ENCODE assay signal across 25 mouse cellular contexts in the genomic region with DNA sequence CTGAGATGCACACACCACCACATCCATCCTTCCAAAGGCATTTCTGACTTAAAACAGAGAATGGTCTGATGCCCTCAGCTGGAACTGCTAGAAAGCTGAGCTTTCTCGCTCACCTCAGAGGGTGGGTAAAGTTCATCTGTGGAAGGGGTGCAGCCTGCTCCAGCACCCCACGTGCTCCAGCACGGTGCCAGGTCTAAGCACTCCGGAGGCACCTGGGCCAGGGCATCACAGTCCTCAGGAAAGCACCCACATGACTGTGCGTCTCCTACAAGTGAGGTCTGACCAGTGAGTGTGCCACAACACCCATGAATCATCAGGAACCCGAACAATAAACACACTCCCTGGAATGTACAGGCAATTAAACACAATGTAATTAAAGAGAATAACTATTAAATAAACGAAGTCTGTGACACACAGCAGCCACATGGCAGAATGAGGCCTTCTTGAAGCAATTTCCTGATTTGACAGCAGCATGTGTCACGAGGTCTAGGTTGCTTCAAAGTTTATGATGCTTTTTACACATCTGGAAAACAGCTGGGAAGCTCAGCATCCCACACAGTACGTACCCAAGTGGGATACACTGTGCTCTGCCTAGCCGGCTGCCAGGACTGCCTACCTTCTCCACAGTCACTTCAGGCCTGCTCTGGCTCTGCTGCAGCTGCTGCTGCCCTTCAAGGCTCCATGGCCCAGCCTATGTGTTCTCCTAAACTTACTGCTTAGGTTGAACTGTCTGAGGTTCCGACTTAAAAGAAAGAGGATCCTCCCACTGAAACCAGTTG. TPM values are rescaled to one million over a fixed set of nuclear protein-coding genes. Genes with fewer than 3 reads are reported as not detected.
DNase-seq lines count a peak whose midpoint lies in the region; ATAC-seq and TF ChIP-seq lines count a peak whose summit lies in the region.
"Had no signal": no experiment of that assay in that cellular context is flagged by ENCODE, and none has a peak within 500 bp of the region (broad histone marks: within the 10 kb centered on the region; RNA-seq: fewer than 3 reads in every experiment).

No protein-coding gene starts in this region.

- H3K9ac ChIP-seq in embryonic facial prominence, embryonic 11.5 days (replicated peaks; ENCODE audit: low read length) = no peak overlapping the region
- H3K9ac ChIP-seq in liver, embryonic 12.5 days = no peak overlapping the region
- H3K9ac ChIP-seq in liver, postnatal 0 days (replicated peaks) = no peak overlapping the region
- H3K9ac ChIP-seq in limb, embryonic 11.5 days (ENCODE audit: low read length) = no peak overlapping the region
- H3K9ac ChIP-seq: embryonic facial prominence, embryonic 13.5 days; forebrain, postnatal 0 days had no signal

- no peaks in the 10 kb centered on the region for H3K27me3 ChIP-seq in embryonic facial prominence, embryonic 11.5 days (ENCODE audit: control insufficient read depth, insufficient read depth, low read length)
- H3K27me3 ChIP-seq in embryonic facial prominence, embryonic 10.5 days (replicated peaks; ENCODE audit: low read depth, poor library complexity, severe bottlenecking) = no peaks in the 10 kb centered on the region
- no peaks in the 10 kb centered on the region for H3K27me3 ChIP-seq in liver, embryonic 12.5 days (replicated peaks)
- no peaks in the 10 kb centered on the region for H3K27me3 ChIP-seq in liver, postnatal 0 days (ENCODE audit: insufficient read depth, low read length)
- no peaks in the 10 kb centered on the region for H3K27me3 ChIP-seq in limb, embryonic 11.5 days (ENCODE audit: control insufficient read depth, insufficient read depth, low read length)
- no peaks in the 10 kb centered on the region for H3K27me3 ChIP-seq in small intestine, adult 2 months (ENCODE audit: control insufficient read depth, insufficient read depth, low read length)
- H3K27me3 ChIP-seq: embryonic facial prominence, embryonic 13.5 days; megakaryocyte, embryonic 14.5 days had no signal

- peak; percentile 33 for DNase-seq in embryonic facial prominence, embryonic 11.5 days (ENCODE audit: low spot score)
- no peak for DNase-seq in embryonic facial prominence, embryonic 10.5 days (ENCODE audit: low spot score)
- no peak for DNase-seq in liver, postnatal 0 days
- peak; percentile 45 for DNase-seq in limb, embryonic 11.5 days (ENCODE audit: low spot score)
- no peak for DNase-seq in ovary, adult 18-20 months (ENCODE audit: low spot score)
- no peak for DNase-seq in embryo, embryonic 10 days (ENCODE audit: low spot score)
- DNase-seq: adrenal gland, postnatal 36 days; cerebellum, adult 11-12 months; cerebellum, postnatal 36 days; forebrain, postnatal 0 days; layer of hippocampus, adult 9-11 months; liver; lung, adult 18-20 months; lung, postnatal 14 days; midbrain, embryonic 14.5 days; right cerebral cortex, postnatal 25 days; thymus, adult 2 months had no signal

- no peak overlapping the region for H3K27ac ChIP-seq in embryonic facial prominence, embryonic 11.5 days (replicated peaks; ENCODE audit: low read depth, low read length)
- no peak overlapping the region for H3K27ac ChIP-seq in embryonic facial prominence, embryonic 10.5 days (replicated peaks)
- no peak overlapping the region for H3K27ac ChIP-seq in liver, embryonic 12.5 days
- H3K27ac ChIP-seq in liver, postnatal 0 days (ENCODE audit: low read depth) = no peak overlapping the region
- H3K27ac ChIP-seq in limb, embryonic 11.5 days (replicated peaks; ENCODE audit: low read depth, low read length) = peak overlapping the region; percentile 66
- H3K27ac ChIP-seq in small intestine, adult 2 months (ENCODE audit: insufficient read depth, low read depth, low read length) = 0 out of 2 replicates have a peak overlapping the region, but pooled peaks have one; percentile 10
- H3K27ac ChIP-seq: embryonic facial prominence, embryonic 13.5 days; heart, embryonic 10.5 days; hindbrain, embryonic 10.5 days; left cerebral cortex, adult 2 months had no signal

- H3K4me3 ChIP-seq in embryonic facial prominence, embryonic 11.5 days (ENCODE audit: low read depth, low read length) = no peak overlapping the region
- no peak overlapping the region for H3K4me3 ChIP-seq in embryonic facial prominence, embryonic 10.5 days
- H3K4me3 ChIP-seq in liver, embryonic 12.5 days = no peak overlapping the region
- H3K4me3 ChIP-seq in liver, postnatal 0 days (ENCODE audit: low read depth, low read length) = no peak overlapping the region
- no peak overlapping the region for H3K4me3 ChIP-seq in limb, embryonic 11.5 days (ENCODE audit: low read depth, low read length)
- H3K4me3 ChIP-seq in small intestine, adult 2 months (ENCODE audit: low read depth, low read length) = no peak overlapping the region
- H3K4me3 ChIP-seq: embryonic facial prominence, embryonic 13.5 days; heart, embryonic 10.5 days; hindbrain, embryonic 10.5 days; left cerebral cortex, adult 2 months; megakaryocyte, embryonic 14.5 days had no signal

- WGBS in embryonic facial prominence, embryonic 11.5 days = 73% methylated on average over 11 of the region's 11 CpGs
- WGBS in embryonic facial prominence, embryonic 10.5 days = 83% methylated on average over 11 of the region's 11 CpGs
- WGBS in liver, embryonic 12.5 days (ENCODE audit: insufficient replicate concordance) = 81% methylated on average over 11 of the region's 11 CpGs
- WGBS in liver, postnatal 0 days (ENCODE audit: insufficient replicate concordance) = 74% methylated on average over 11 of the region's 11 CpGs
- 45% methylated on average over 11 of the region's 11 CpGs for WGBS in limb, embryonic 11.5 days
- whole genome bisulfite sequencing in small intestine, adult 2 months = 77% methylated on average over 11 of the region's 11 CpGs

- no peak for TF ChIP-seq EP300 in liver, postnatal 0 days (IDR thresholded peaks at IDR 0.05; ENCODE audit: low read depth)

- TF ChIP-seq CTCF in liver, postnatal 0 days (IDR thresholded peaks at IDR 0.05; ENCODE audit: low read depth) = no peak
- TF ChIP-seq CTCF in small intestine, adult 2 months (IDR thresholded peaks at IDR 0.05; ENCODE audit: extremely low read depth, insufficient read length, insufficient replicate concordance, low read depth, low read length) = no peak

- TF ChIP-seq POLR2A in small intestine, adult 2 months (IDR thresholded peaks at IDR 0.05; ENCODE audit: low read depth, low read length) = no peak

- ATAC-seq in embryonic facial prominence, embryonic 11.5 days (replicated peaks; ENCODE audit: insufficient number of reproducible peaks, low FRiP score, low TSS enrichment, low read depth) = peak; percentile 56; the same call in 1 of the 2 replicates
- peak; percentile 35; the same call in 1 of the 2 replicates for ATAC-seq in liver, embryonic 12.5 days
- no peak for ATAC-seq in liver, postnatal 0 days
- ATAC-seq in limb, embryonic 11.5 days (ENCODE audit: insufficient number of reproducible peaks, low FRiP score, low TSS enrichment, low read depth) = peak; percentile 69
- ATAC-seq: forebrain, postnatal 0 days had no signal

- H3K4me1 ChIP-seq in embryonic facial prominence, embryonic 11.5 days (ENCODE audit: control insufficient read depth, insufficient read depth, low read length) = no peaks in the 10 kb centered on the region
- H3K4me1 ChIP-seq in embryonic facial prominence, embryonic 10.5 days = 0 out of 2 replicates have a peak, but pooled peaks cover 2% of the 10 kb centered on the region
- no peaks in the 10 kb centered on the region for H3K4me1 ChIP-seq in liver, embryonic 12.5 days
- no peaks in the 10 kb centered on the region for H3K4me1 ChIP-seq in liver, postnatal 0 days (ENCODE audit: insufficient read depth)
- H3K4me1 ChIP-seq in limb, embryonic 11.5 days (ENCODE audit: control insufficient read depth, insufficient read depth, low read length) = peaks cover 8% of the 10 kb centered on the region; the same call in 1 of the 2 replicates
- H3K4me1 ChIP-seq in small intestine, adult 2 months (ENCODE audit: control insufficient read depth, insufficient read depth, insufficient read length, low read length) = no peaks in the 10 kb centered on the region; the same call in 1 of the 2 replicates
- H3K4me1 ChIP-seq: embryonic facial prominence, embryonic 13.5 days; hindbrain, embryonic 10.5 days; megakaryocyte, embryonic 14.5 days had no signal

- H3K9me3 ChIP-seq in embryonic facial prominence, embryonic 11.5 days (replicated peaks; ENCODE audit: control insufficient read depth, low read length) = no peaks in the 10 kb centered on the region
- H3K9me3 ChIP-seq in embryonic facial prominence, embryonic 10.5 days = no peaks in the 10 kb centered on the region
- H3K9me3 ChIP-seq in liver, embryonic 12.5 days (replicated peaks) = no peaks in the 10 kb centered on the region
- H3K9me3 ChIP-seq in liver, postnatal 0 days (ENCODE audit: low read length) = no peaks in the 10 kb centered on the region
- no peaks in the 10 kb centered on the region for H3K9me3 ChIP-seq in limb, embryonic 11.5 days (ENCODE audit: control insufficient read depth, low read length)
- H3K9me3 ChIP-seq: embryonic facial prominence, embryonic 13.5 days; G1E; heart, embryonic 10.5 days; hindbrain, embryonic 10.5 days; megakaryocyte, embryonic 14.5 days had no signal

- no peak overlapping the region for H3K4me2 ChIP-seq in embryonic facial prominence, embryonic 11.5 days (ENCODE audit: low read depth, low read length)
- no peak overlapping the region for H3K4me2 ChIP-seq in liver, embryonic 12.5 days
- no peak overlapping the region for H3K4me2 ChIP-seq in liver, postnatal 0 days (ENCODE audit: low read depth, low read length)
- H3K4me2 ChIP-seq in limb, embryonic 11.5 days (ENCODE audit: low read depth, severe bottlenecking) = no peak overlapping the region
- H3K4me2 ChIP-seq: embryonic facial prominence, embryonic 13.5 days had no signal

- H3K36me3 ChIP-seq in embryonic facial prominence, embryonic 11.5 days (replicated peaks; ENCODE audit: control insufficient read depth, insufficient read depth, low read depth, low read length) = no peaks in the 10 kb centered on the region; the same call in 1 of the 2 replicates
- H3K36me3 ChIP-seq in embryonic facial prominence, embryonic 10.5 days (replicated peaks) = peaks cover 32% of the 10 kb centered on the region
- peaks cover 43% of the 10 kb centered on the region for H3K36me3 ChIP-seq in liver, embryonic 12.5 days
- peaks cover 14% of the 10 kb centered on the region for H3K36me3 ChIP-seq in liver, postnatal 0 days (replicated peaks; ENCODE audit: insufficient read depth, low read length)
- H3K36me3 ChIP-seq in limb, embryonic 11.5 days (ENCODE audit: control insufficient read depth, insufficient read depth, low read length) = peaks cover 6% of the 10 kb centered on the region; the same call in 1 of the 2 replicates
- peaks cover 26% of the 10 kb centered on the region for H3K36me3 ChIP-seq in small intestine, adult 2 months (ENCODE audit: control insufficient read depth, insufficient read depth, low read length)

RNA-seq across cellular contexts. Expression of gene Cog7, which starts 26.4 kb away (rescaled TPM):
- polyA plus RNA-seq in embryonic facial prominence, embryonic 11.5 days (2014; fragmentation: Nextera tagmentation; extraction: Ambion mirVana) = 13.9 and 15.1 TPM in 2 replicates
- polyA plus RNA-seq in embryonic facial prominence, embryonic 10.5 days (2016; fragmentation: Nextera tagmentation; extraction: Ambion mirVana) = 22.0 and 23.0 TPM in 2 replicates
- polyA plus RNA-seq in liver, embryonic 12.5 days (2016; fragmentation: Nextera tagmentation; extraction: Ambion mirVana) = 15.1 and 16.7 TPM in 2 replicates
- polyA plus RNA-seq in liver, postnatal 0 days (2015; fragmentation: Nextera tagmentation; extraction: Ambion mirVana) = 4.2 and 5.4 TPM in 2 replicates
- polyA plus RNA-seq in limb, embryonic 11.5 days (2014; fragmentation: Nextera tagmentation; extraction: Ambion mirVana) = 20.8 and 21.0 TPM in 2 replicates
- 11.7 and 20.2 TPM in 2 replicates for polyA plus RNA-seq in small intestine, adult 2 months (2012; rRNA removed)

Comparison
In these comparisons a context has a peak if more than half of its experiments do, and no peak if none do; other contexts are left out.
1. DNase-seq: peak in embryonic facial prominence, embryonic 11.5 days (single experiment) and limb, embryonic 11.5 days (single experiment); none in embryonic facial prominence, embryonic 10.5 days (single experiment), liver, postnatal 0 days (single experiment), ovary, adult 18-20 months (single experiment) and embryo, embryonic 10 days (single experiment).
2. H3K27ac ChIP-seq: peak in limb, embryonic 11.5 days (single experiment) and small intestine, adult 2 months (single experiment); none in embryonic facial prominence, embryonic 11.5 days (single experiment), embryonic facial prominence, embryonic 10.5 days (single experiment), liver, embryonic 12.5 days (single experiment) and liver, postnatal 0 days (single experiment).